Mouse (Mus musculus): ENCODE measurements at regions not wholly inside any gene's neighbourhood (a gene's known extent, or its start where the extent isn't known, plus 50 kb on each side); places are given as distances from the start of the nearest gene placed in this dataset.

- H3K27ac ChIP-seq (ENCODE audit: low read depth, low read length), result peak overlapping the region; percentile 35; the same call in 1 of the 2 replicates
- ATAC-seq (replicated peaks; ENCODE audit: low FRiP score), result peak; percentile 86
Observed at GRCm38 (mm10) chr14:46539466-46540187, 149.2 kb upstream of the Bmp4 start.

DNA sequence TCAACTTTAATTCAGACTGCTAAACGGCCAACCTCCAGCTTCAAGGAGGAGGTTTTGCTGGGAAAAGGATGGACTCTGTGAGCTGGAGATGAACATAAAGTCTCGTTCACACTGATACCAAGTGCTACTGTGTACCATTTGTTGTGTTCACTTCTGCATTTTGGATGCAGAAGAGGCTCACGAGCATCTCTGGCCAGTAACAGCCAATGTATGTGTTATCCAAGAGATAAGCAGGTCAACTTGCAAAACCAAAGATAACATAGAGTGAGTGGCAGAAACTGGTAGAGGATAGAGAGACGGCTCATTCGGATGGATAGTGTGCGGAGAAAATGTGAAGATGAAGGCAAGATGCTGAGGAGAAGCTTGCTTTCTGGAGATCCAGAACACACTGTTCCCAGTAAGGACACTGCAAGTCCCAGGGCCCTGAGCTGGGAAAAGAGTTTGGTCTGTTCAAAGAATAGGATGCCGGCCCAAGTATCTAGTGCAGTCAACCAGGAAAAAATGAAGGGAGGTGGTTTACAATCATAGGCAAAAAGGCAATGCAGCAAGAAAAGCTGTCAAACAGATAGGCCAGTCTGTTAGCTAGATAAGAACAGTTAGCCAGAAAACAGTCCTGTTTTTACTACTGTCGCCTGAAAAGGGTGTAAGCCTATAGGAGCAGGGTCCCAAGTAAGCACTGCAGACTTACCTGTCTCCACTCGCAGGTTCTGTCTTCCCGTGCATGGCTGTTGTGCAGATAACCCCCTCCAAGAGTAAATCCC, 145.7 kb upstream of the Bmp4 start:
- ATAC-seq (replicated peaks; ENCODE audit: low FRiP score), result peak; percentile 84
- Histone ChIP-seq H3K9ac (ENCODE audit: low read depth, low read length) (no peak overlapping the region), H3K4me1 (replicated peaks; ENCODE audit: control insufficient read depth, insufficient read depth, low read length) (peaks cover 6% of the 10 kb centered on the region; the same call in 1 of the 2 replicates), H3K36me3 (ENCODE audit: control insufficient read depth, insufficient read depth, low read length) (no peaks in the 10 kb centered on the region), H3K27me3 (replicated peaks; ENCODE audit: control insufficient read depth, insufficient read depth, low read length) (no peaks in the 10 kb centered on the region), H3K9me3 (ENCODE audit: control insufficient read depth, low read length) (no peaks in the 10 kb centered on the region), H3K4me3 (ENCODE audit: low read depth, low read length) (no peak overlapping the region), H3K4me2 (peak overlapping the region; percentile 44), H3K27ac (ENCODE audit: low read depth, low read length) (peak overlapping the region; percentile 84)
- 47% methylated on average over 10 of the region's 10 CpGs for WGBS
- DNase-seq (ENCODE audit: low spot score), result peak; percentile 50

More at GRCm38 (mm10) chr14:46539466-46540187, 149.2 kb upstream of the Bmp4 start:
- H3K4me3 ChIP-seq (ENCODE audit: low read depth, low read length), result no peak overlapping the region
- no peak overlapping the region for H3K4me2 ChIP-seq
- H3K4me1 ChIP-seq (replicated peaks; ENCODE audit: control insufficient read depth, insufficient read depth, low read length), result peaks cover 6% of the 10 kb centered on the region; the same call in 1 of the 2 replicates
- no peak for DNase-seq (ENCODE audit: low spot score)
- no peaks in the 10 kb centered on the region for H3K9me3 ChIP-seq (ENCODE audit: control insufficient read depth, low read length)
- H3K27me3 ChIP-seq (replicated peaks; ENCODE audit: control insufficient read depth, insufficient read depth, low read length), result no peaks in the 10 kb centered on the region
- 52% methylated on average over 6 of the region's 6 CpGs for WGBS
- H3K9ac ChIP-seq (ENCODE audit: low read depth, low read length), result no peak overlapping the region
- H3K36me3 ChIP-seq (ENCODE audit: control insufficient read depth, insufficient read depth, low read length), result no peaks in the 10 kb centered on the region

- no peaks in the 10 kb centered on the region for H3K9me3 ChIP-seq (ENCODE audit: control insufficient read depth, low read length)
- WGBS, result 63% methylated on average over 1 of the region's 1 CpGs
- DNase-seq (ENCODE audit: low spot score) (no peak), ATAC-seq (replicated peaks; ENCODE audit: low FRiP score) (no peak)
- H3K4me2 ChIP-seq, result no peak overlapping the region
- no peak overlapping the region for H3K4me3 ChIP-seq (ENCODE audit: low read depth, low read length)
- peaks cover 6% of the 10 kb centered on the region; the same call in 1 of the 2 replicates for H3K4me1 ChIP-seq (replicated peaks; ENCODE audit: control insufficient read depth, insufficient read depth, low read length)
- H3K27me3 ChIP-seq (replicated peaks; ENCODE audit: control insufficient read depth, insufficient read depth, low read length), result no peaks in the 10 kb centered on the region
- no peak overlapping the region for H3K27ac ChIP-seq (ENCODE audit: low read depth, low read length)
- no peaks in the 10 kb centered on the region for H3K36me3 ChIP-seq (ENCODE audit: control insufficient read depth, insufficient read depth, low read length)
- H3K9ac ChIP-seq (ENCODE audit: low read depth, low read length), result no peak overlapping the region
Observed at GRCm38 (mm10) chr14:46532697-46533096, 142.2 kb upstream of the Bmp4 start.

GRCm38 (mm10) chr14:46530452-46530851, 140.0 kb upstream of the Bmp4 start:
- Histone ChIP-seq H3K36me3 (ENCODE audit: control insufficient read depth, insufficient read depth, low read length) (no peaks in the 10 kb centered on the region), H3K27me3 (replicated peaks; ENCODE audit: control insufficient read depth, insufficient read depth, low read length) (no peaks in the 10 kb centered on the region), H3K4me2 (no peak overlapping the region), H3K9ac (ENCODE audit: low read depth, low read length) (no peak overlapping the region), H3K27ac (ENCODE audit: low read depth, low read length) (no peak overlapping the region), H3K9me3 (ENCODE audit: control insufficient read depth, low read length) (no peaks in the 10 kb centered on the region), H3K4me1 (replicated peaks; ENCODE audit: control insufficient read depth, insufficient read depth, low read length) (no peaks in the 10 kb centered on the region), H3K4me3 (ENCODE audit: low read depth, low read length) (no peak overlapping the region)
- ATAC-seq (replicated peaks; ENCODE audit: low FRiP score), result no peak
- DNase-seq (ENCODE audit: low spot score), result no peak
- WGBS, result 75% methylated on average over 6 of the region's 6 CpGs

GRCm38 (mm10) chr14:46529086-46529715, 138.7 kb upstream of the Bmp4 start:
- H3K9ac ChIP-seq (ENCODE audit: low read depth, low read length), result no peak overlapping the region
- H3K4me3 ChIP-seq (ENCODE audit: low read depth, low read length), result no peak overlapping the region
- no peak overlapping the region for H3K27ac ChIP-seq (ENCODE audit: low read depth, low read length)
- 71% methylated on average over 5 of the region's 5 CpGs for WGBS
- H3K27me3 ChIP-seq (replicated peaks; ENCODE audit: control insufficient read depth, insufficient read depth, low read length), result no peaks in the 10 kb centered on the region
- H3K36me3 ChIP-seq (ENCODE audit: control insufficient read depth, insufficient read depth, low read length), result no peaks in the 10 kb centered on the region
- no peak for ATAC-seq (replicated peaks; ENCODE audit: low FRiP score)
- H3K4me2 ChIP-seq, result no peak overlapping the region
- no peaks in the 10 kb centered on the region for H3K4me1 ChIP-seq (replicated peaks; ENCODE audit: control insufficient read depth, insufficient read depth, low read length)
- H3K9me3 ChIP-seq (ENCODE audit: control insufficient read depth, low read length), result no peaks in the 10 kb centered on the region
- DNase-seq (ENCODE audit: low spot score), result no peak

DNA sequence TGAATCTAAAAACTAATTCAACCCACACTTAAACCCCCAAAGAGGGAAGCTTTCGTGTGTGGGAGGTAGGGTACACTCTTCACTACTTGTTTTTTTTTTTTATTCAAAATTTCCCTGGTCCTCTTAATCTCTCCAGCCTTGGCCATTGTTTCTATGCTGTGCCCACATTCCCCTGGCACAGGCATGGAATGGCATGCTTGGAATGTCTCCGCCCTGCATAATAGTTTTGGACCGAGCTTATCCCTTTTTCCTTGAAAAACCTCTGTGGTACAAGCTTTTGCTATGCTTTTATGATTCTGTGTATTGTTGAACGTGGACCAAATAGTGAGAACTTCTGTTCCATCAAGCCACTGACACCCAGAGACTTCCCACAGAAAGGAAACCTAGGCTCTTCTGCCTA, 126.8 kb upstream of the Bmp4 start:
- H3K4me3 ChIP-seq (ENCODE audit: low read depth, low read length), result no peak overlapping the region
- H3K27me3 ChIP-seq (replicated peaks; ENCODE audit: control insufficient read depth, insufficient read depth, low read length), result no peaks in the 10 kb centered on the region
- no peak overlapping the region for H3K27ac ChIP-seq (ENCODE audit: low read depth, low read length)
- no peak overlapping the region for H3K4me2 ChIP-seq
- no peaks in the 10 kb centered on the region for H3K9me3 ChIP-seq (ENCODE audit: control insufficient read depth, low read length)
- 67% methylated on average over 4 of the region's 4 CpGs for WGBS
- H3K4me1 ChIP-seq (replicated peaks; ENCODE audit: control insufficient read depth, insufficient read depth, low read length), result no peaks in the 10 kb centered on the region
- no peaks in the 10 kb centered on the region for H3K36me3 ChIP-seq (ENCODE audit: control insufficient read depth, insufficient read depth, low read length)
- no peak overlapping the region for H3K9ac ChIP-seq (ENCODE audit: low read depth, low read length)
- no peak for ATAC-seq (replicated peaks; ENCODE audit: low FRiP score)
- no peak for DNase-seq (ENCODE audit: low spot score)

DNA sequence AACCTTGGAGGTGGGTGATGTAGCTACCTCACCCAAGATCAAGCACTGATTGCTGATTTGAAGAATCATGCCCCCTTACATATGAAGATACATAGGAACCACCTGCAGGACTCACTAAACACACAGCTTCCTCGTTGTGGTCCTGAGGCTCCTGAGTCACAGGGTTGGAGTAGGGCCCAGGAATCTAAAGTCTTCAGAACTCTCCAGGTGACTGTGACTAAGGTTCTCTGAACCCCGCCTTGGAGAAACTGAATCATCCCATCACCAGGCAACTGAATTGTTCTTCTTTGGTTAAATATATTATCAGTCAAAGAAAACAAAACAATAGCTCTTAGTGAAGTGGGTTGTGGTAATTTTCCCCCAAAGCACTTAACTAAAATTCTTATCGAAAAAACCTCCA, 125.8 kb upstream of the Bmp4 start:
- Histone ChIP-seq H3K9me3 (ENCODE audit: control insufficient read depth, low read length) (no peaks in the 10 kb centered on the region), H3K9ac (ENCODE audit: low read depth, low read length) (no peak overlapping the region), H3K4me2 (no peak overlapping the region), H3K27me3 (replicated peaks; ENCODE audit: control insufficient read depth, insufficient read depth, low read length) (no peaks in the 10 kb centered on the region), H3K4me1 (replicated peaks; ENCODE audit: control insufficient read depth, insufficient read depth, low read length) (no peaks in the 10 kb centered on the region), H3K27ac (ENCODE audit: low read depth, low read length) (no peak overlapping the region), H3K4me3 (ENCODE audit: low read depth, low read length) (no peak overlapping the region), H3K36me3 (ENCODE audit: control insufficient read depth, insufficient read depth, low read length) (no peaks in the 10 kb centered on the region)
- ATAC-seq (replicated peaks; ENCODE audit: low FRiP score), result no peak
- 74% methylated on average over 3 of the region's 3 CpGs for WGBS
- DNase-seq (ENCODE audit: low spot score), result no peak

DNA sequence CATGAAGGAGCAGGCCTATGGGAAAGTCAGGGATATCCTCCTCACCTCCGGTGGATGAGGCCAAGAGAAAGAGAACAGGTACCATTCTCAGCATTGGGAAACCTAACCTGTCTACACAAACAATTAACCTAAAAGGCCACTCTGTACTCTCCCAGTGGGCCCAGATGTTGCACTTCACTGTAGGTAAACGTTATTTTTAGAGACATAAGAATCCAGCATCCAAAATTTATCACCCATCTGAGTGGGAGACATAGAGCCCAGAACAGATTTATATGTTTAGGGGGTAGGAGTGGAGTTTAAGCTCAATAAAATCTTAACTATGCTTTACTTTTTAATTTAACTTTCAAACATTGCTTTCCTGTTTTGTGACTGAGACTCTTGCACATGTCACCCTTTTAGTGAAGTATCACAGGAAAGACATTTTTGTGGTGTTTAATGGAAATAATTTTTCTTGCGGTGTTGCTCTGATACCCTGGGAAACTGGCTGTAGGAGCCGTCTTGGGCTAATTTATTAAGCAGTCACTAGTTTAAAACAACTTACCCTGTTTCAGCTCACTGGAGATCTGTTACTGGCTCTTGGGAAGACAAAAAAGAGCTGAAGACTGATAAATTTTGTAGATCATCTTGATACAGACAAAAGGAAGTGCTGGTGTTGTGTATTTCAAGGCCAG, 123.9 kb upstream of the Bmp4 start:
- no peaks in the 10 kb centered on the region for H3K27me3 ChIP-seq (replicated peaks; ENCODE audit: control insufficient read depth, insufficient read depth, low read length)
- ATAC-seq (replicated peaks; ENCODE audit: low FRiP score) (no peak), DNase-seq (ENCODE audit: low spot score) (no peak)
- H3K4me1 ChIP-seq (replicated peaks; ENCODE audit: control insufficient read depth, insufficient read depth, low read length), result no peaks in the 10 kb centered on the region
- no peak overlapping the region for H3K4me2 ChIP-seq
- WGBS, result 76% methylated on average over 4 of the region's 4 CpGs
- H3K27ac ChIP-seq (ENCODE audit: low read depth, low read length), result no peak overlapping the region
- H3K9ac ChIP-seq (ENCODE audit: low read depth, low read length), result no peak overlapping the region
- H3K4me3 ChIP-seq (ENCODE audit: low read depth, low read length), result no peak overlapping the region
- no peaks in the 10 kb centered on the region for H3K36me3 ChIP-seq (ENCODE audit: control insufficient read depth, insufficient read depth, low read length)
- H3K9me3 ChIP-seq (ENCODE audit: control insufficient read depth, low read length), result no peaks in the 10 kb centered on the region

Measured in liver, embryonic 11.5 days (tissue).